Mouse (Mus musculus) bone marrow, adult 2 months (tissue): ENCODE measurements around the gene Tas1r3.

ENCODE experiments used
- CTCF ChIP-seq: fragments of 200-500 bp; IDR thresholded peaks from 2 replicates; pipeline ENCODE4 v1.5.1; 2011; ENCODE audit warnings: low read length, control low read depth; ENCODE audit not compliant: control insufficient read depth, insufficient read depth
- POLR2A ChIP-seq: fragments of 200-500 bp; IDR thresholded peaks from 2 replicates; pipeline ENCODE4 v1.6.1; 2011; ENCODE audit warnings: low read depth, mild to moderate bottlenecking, control low read depth, low read length, borderline replicate concordance; ENCODE audit not compliant: control insufficient read depth

DNA sequence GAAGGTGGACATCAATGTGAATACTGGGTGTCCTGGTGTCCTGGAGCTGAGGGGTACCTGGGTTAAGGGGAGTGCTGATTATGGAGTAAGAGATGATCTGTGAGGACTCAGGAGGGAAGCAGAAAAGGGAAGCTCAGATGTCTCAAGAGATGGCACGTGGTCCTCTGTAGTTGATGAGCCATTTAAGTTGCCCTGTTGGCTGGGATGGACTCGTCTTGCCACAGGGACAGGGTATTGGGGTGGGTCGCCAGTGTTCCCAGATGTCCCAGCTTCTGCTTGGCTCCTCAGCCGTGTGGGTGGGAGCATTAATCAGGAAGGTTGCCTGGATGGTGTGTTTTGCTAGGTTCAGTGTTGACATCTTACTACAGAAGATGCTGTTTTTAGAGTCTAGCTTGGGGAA is 29.9 kb downstream of the Tas1r3 start:
- TF ChIP-seq CTCF (no peak), POLR2A (no peak)
